Mouse (Mus musculus): ENCODE results near the gene Mapk3. TPM values are rescaled to one million over a fixed set of nuclear protein-coding genes. Genes with fewer than 3 reads are reported as not detected.

Mapk3 gene
- total and polyA plus RNA-seq, 2 experiments from 2014 or later: 53.0 to 59.2 TPM

GRCm38 (mm10) chr7:126785056-126785455 lies 25.7 kb downstream of the Mapk3 start:
- H3K27me3 ChIP-seq (ENCODE audit: control insufficient read depth, insufficient read depth, low read length): no peaks in the 10 kb centered on the region
- H3K4me3 ChIP-seq (ENCODE audit: low read depth, low read length): no peak overlapping the region
- H3K9me3 ChIP-seq (replicated peaks; ENCODE audit: control insufficient read depth, low read length): no peaks in the 10 kb centered on the region
- TF ChIP-seq EP300 (IDR thresholded peaks at IDR 0.05; ENCODE audit: low read depth) (no peak), CTCF (IDR thresholded peaks at IDR 0.05; ENCODE audit: low read depth) (no peak)
- no peak overlapping the region for H3K4me2 ChIP-seq (ENCODE audit: low read depth, low read length)
- peaks cover 58% of the 10 kb centered on the region for H3K36me3 ChIP-seq (replicated peaks; ENCODE audit: control insufficient read depth, insufficient read depth, low read length)
- peaks cover 12% of the 10 kb centered on the region; the same call in 1 of the 2 replicates for H3K4me1 ChIP-seq (ENCODE audit: control insufficient read depth, insufficient read depth)
- DNase-seq (ENCODE audit: low spot score) (no peak), ATAC-seq (ENCODE audit: insufficient read depth, low read depth) (no peak)
- 66% methylated on average over 4 of the region's 4 CpGs for WGBS
- H3K27ac ChIP-seq (ENCODE audit: low read depth): no peak overlapping the region
- H3K9ac ChIP-seq (replicated peaks; ENCODE audit: low read depth, low read length): no peak overlapping the region

GRCm38 (mm10) chr7:126786142-126786541 lies 26.7 kb downstream of the Mapk3 start:
- Histone ChIP-seq H3K27me3 (ENCODE audit: control insufficient read depth, insufficient read depth, low read length) (no peaks in the 10 kb centered on the region), H3K36me3 (replicated peaks; ENCODE audit: control insufficient read depth, insufficient read depth, low read length) (peaks cover 59% of the 10 kb centered on the region), H3K27ac (ENCODE audit: low read depth) (no peak overlapping the region), H3K9ac (replicated peaks; ENCODE audit: low read depth, low read length) (no peak overlapping the region), H3K4me3 (ENCODE audit: low read depth, low read length) (no peak overlapping the region), H3K4me1 (ENCODE audit: control insufficient read depth, insufficient read depth) (peaks cover 8% of the 10 kb centered on the region), H3K9me3 (replicated peaks; ENCODE audit: control insufficient read depth, low read length) (no peaks in the 10 kb centered on the region), H3K4me2 (ENCODE audit: low read depth, low read length) (no peak overlapping the region)
- DNase-seq (ENCODE audit: low spot score) (no peak), ATAC-seq (ENCODE audit: insufficient read depth, low read depth) (no peak)
- TF ChIP-seq CTCF (IDR thresholded peaks at IDR 0.05; ENCODE audit: low read depth): no peak
- no peak for TF ChIP-seq EP300 (IDR thresholded peaks at IDR 0.05; ENCODE audit: low read depth)
- 87% methylated on average over 14 of the region's 14 CpGs for WGBS

- Histone ChIP-seq H3K4me1 (ENCODE audit: control insufficient read depth, insufficient read depth) (peaks cover 7% of the 10 kb centered on the region; the same call in 1 of the 2 replicates), H3K9ac (replicated peaks; ENCODE audit: low read depth, low read length) (no peak overlapping the region), H3K4me2 (ENCODE audit: low read depth, low read length) (no peak overlapping the region), H3K4me3 (ENCODE audit: low read depth, low read length) (no peak overlapping the region), H3K36me3 (replicated peaks; ENCODE audit: control insufficient read depth, insufficient read depth, low read length) (peaks cover 59% of the 10 kb centered on the region), H3K9me3 (replicated peaks; ENCODE audit: control insufficient read depth, low read length) (no peaks in the 10 kb centered on the region), H3K27ac (ENCODE audit: low read depth) (no peak overlapping the region), H3K27me3 (ENCODE audit: control insufficient read depth, insufficient read depth, low read length) (no peaks in the 10 kb centered on the region)
- WGBS: 80% methylated on average over 4 of the region's 4 CpGs
- ATAC-seq (ENCODE audit: insufficient read depth, low read depth) (no peak), DNase-seq (ENCODE audit: low spot score) (no peak)
- TF ChIP-seq CTCF (IDR thresholded peaks at IDR 0.05; ENCODE audit: low read depth) (no peak), EP300 (IDR thresholded peaks at IDR 0.05; ENCODE audit: low read depth) (no peak)
These were observed 29.7 kb downstream of the Mapk3 start for GRCm38 (mm10) chr7:126789141-126789540.

GRCm38 (mm10) chr7:126791851-126792720 lies 32.7 kb downstream of the Mapk3 start, which contains the start of gene Ppp4c:
TSS of gene Ppp4c (minus strand) at chr7:126792496.
- no peaks in the 10 kb centered on the region for H3K9me3 ChIP-seq (replicated peaks; ENCODE audit: control insufficient read depth, low read length)
- peak; percentile 91 for ATAC-seq (ENCODE audit: insufficient read depth, low read depth)
- H3K36me3 ChIP-seq (replicated peaks; ENCODE audit: control insufficient read depth, insufficient read depth, low read length): peaks cover 58% of the 10 kb centered on the region
- TF ChIP-seq EP300 (IDR thresholded peaks at IDR 0.05; ENCODE audit: low read depth): peak; percentile 76
- TF ChIP-seq CTCF (IDR thresholded peaks at IDR 0.05; ENCODE audit: low read depth): no peak
- peak within 1 kb of the TSS; percentile 94 for H3K27ac ChIP-seq (ENCODE audit: low read depth)
- no peaks in the 10 kb centered on the region for H3K27me3 ChIP-seq (ENCODE audit: control insufficient read depth, insufficient read depth, low read length)
- H3K9ac ChIP-seq (replicated peaks; ENCODE audit: low read depth, low read length): peak within 1 kb of the TSS; percentile 94
- H3K4me1 ChIP-seq (ENCODE audit: control insufficient read depth, insufficient read depth): peaks cover 10% of the 10 kb centered on the region
- H3K4me3 ChIP-seq (ENCODE audit: low read depth, low read length): peak within 1 kb of the TSS; percentile 89
- 1% methylated on average over 79 of the region's 83 CpGs for WGBS
- DNase-seq (ENCODE audit: low spot score): peak; percentile 97
- peak within 1 kb of the TSS; percentile 84 for H3K4me2 ChIP-seq (ENCODE audit: low read depth, low read length)

- Histone ChIP-seq H3K27me3 (ENCODE audit: control insufficient read depth, insufficient read depth, low read length) (no peaks in the 10 kb centered on the region), H3K4me1 (ENCODE audit: control insufficient read depth, insufficient read depth) (peaks cover 18% of the 10 kb centered on the region), H3K27ac (ENCODE audit: low read depth) (peak overlapping the region; percentile 94), H3K9me3 (replicated peaks; ENCODE audit: control insufficient read depth, low read length) (no peaks in the 10 kb centered on the region), H3K4me3 (ENCODE audit: low read depth, low read length) (peak overlapping the region; percentile 89), H3K36me3 (replicated peaks; ENCODE audit: control insufficient read depth, insufficient read depth, low read length) (peaks cover 53% of the 10 kb centered on the region), H3K9ac (replicated peaks; ENCODE audit: low read depth, low read length) (peak overlapping the region; percentile 94; the same call in 1 of the 2 replicates), H3K4me2 (ENCODE audit: low read depth, low read length) (peak overlapping the region; percentile 56)
- no peak for ATAC-seq (ENCODE audit: insufficient read depth, low read depth)
- DNase-seq (ENCODE audit: low spot score): no peak
- TF ChIP-seq CTCF (IDR thresholded peaks at IDR 0.05; ENCODE audit: low read depth) (no peak), EP300 (IDR thresholded peaks at IDR 0.05; ENCODE audit: low read depth) (no peak)
- 20% methylated on average over 11 of the region's 11 CpGs for WGBS
These were observed 33.5 kb downstream of the Mapk3 start for GRCm38 (mm10) chr7:126792721-126793443.
